Mouse (Mus musculus): ENCODE results near the gene Pax8. TPM values are rescaled to one million over a fixed set of nuclear protein-coding genes. Genes with fewer than 3 reads are reported as not detected.

Pax8 gene
- polyA plus RNA-seq, 1 experiment from 2014 or later, result 1.1 TPM

- H3K27ac ChIP-seq (replicated peaks), result no peak overlapping the region
- H3K36me3 ChIP-seq (replicated peaks), result no peaks in the 10 kb centered on the region
- H3K4me3 ChIP-seq, result no peak overlapping the region
- H3K27me3 ChIP-seq (replicated peaks; ENCODE audit: low read depth, poor library complexity, severe bottlenecking), result 0 out of 2 replicates have a peak, but pooled peaks cover 4% of the 10 kb centered on the region
- no peak for DNase-seq (ENCODE audit: low spot score)
- H3K9me3 ChIP-seq, result no peaks in the 10 kb centered on the region
- H3K4me1 ChIP-seq, result peaks cover 6% of the 10 kb centered on the region; the same call in 1 of the 2 replicates
- 83% methylated on average over 2 of the region's 2 CpGs for WGBS
Observed at GRCm38 (mm10) chr2:24425630-24426029, 49.8 kb downstream of the Pax8 start.

GRCm38 (mm10) chr2:24422815-24423214, 52.6 kb downstream of the Pax8 start:
- DNase-seq (ENCODE audit: low spot score), result no peak
- 73% methylated on average over 3 of the region's 3 CpGs for WGBS

GRCm38 (mm10) chr2:24421211-24421863, 54.1 kb downstream of the Pax8 start:
- H3K9me3 ChIP-seq, result no peaks in the 10 kb centered on the region
- H3K4me1 ChIP-seq, result peaks cover 9% of the 10 kb centered on the region
- DNase-seq (ENCODE audit: low spot score), result no peak
- 89% methylated on average over 6 of the region's 6 CpGs for WGBS
- H3K27me3 ChIP-seq (replicated peaks; ENCODE audit: low read depth, poor library complexity, severe bottlenecking), result peaks cover 18% of the 10 kb centered on the region
- H3K27ac ChIP-seq (replicated peaks), result no peak overlapping the region
- no peaks in the 10 kb centered on the region for H3K36me3 ChIP-seq (replicated peaks)
- no peak overlapping the region for H3K4me3 ChIP-seq

More at GRCm38 (mm10) chr2:24422815-24423214, 52.6 kb downstream of the Pax8 start:
- Histone ChIP-seq H3K9me3 (no peaks in the 10 kb centered on the region), H3K4me1 (no peaks in the 10 kb centered on the region), H3K27ac (replicated peaks) (no peak overlapping the region), H3K36me3 (replicated peaks) (no peaks in the 10 kb centered on the region), H3K27me3 (replicated peaks; ENCODE audit: low read depth, poor library complexity, severe bottlenecking) (0 out of 2 replicates have a peak, but pooled peaks cover 4% of the 10 kb centered on the region), H3K4me3 (no peak overlapping the region)

- H3K4me1 ChIP-seq, result peaks cover 9% of the 10 kb centered on the region
- no peaks in the 10 kb centered on the region for H3K9me3 ChIP-seq
- H3K4me3 ChIP-seq, result no peak overlapping the region
- H3K27ac ChIP-seq (replicated peaks), result no peak overlapping the region
- H3K27me3 ChIP-seq (replicated peaks; ENCODE audit: low read depth, poor library complexity, severe bottlenecking), result peaks cover 17% of the 10 kb centered on the region
- 89% methylated on average over 4 of the region's 4 CpGs for WGBS
- H3K36me3 ChIP-seq (replicated peaks), result no peaks in the 10 kb centered on the region
- no peak for DNase-seq (ENCODE audit: low spot score)
Observed at GRCm38 (mm10) chr2:24417564-24417963, 57.8 kb downstream of the Pax8 start.

GRCm38 (mm10) chr2:24417106-24417505, 58.3 kb downstream of the Pax8 start:
- Histone ChIP-seq H3K4me1 (peaks cover 9% of the 10 kb centered on the region), H3K27ac (replicated peaks) (no peak overlapping the region)
- WGBS, result 10% methylated on average over 2 of the region's 2 CpGs

GRCm38 (mm10) chr2:24416668-24417067, 58.7 kb downstream of the Pax8 start:
- DNase-seq (ENCODE audit: low spot score), result no peak
- 8% methylated on average over 9 of the region's 9 CpGs for WGBS
- Histone ChIP-seq H3K9me3 (no peaks in the 10 kb centered on the region), H3K27ac (replicated peaks) (no peak overlapping the region), H3K4me1 (peaks cover 9% of the 10 kb centered on the region), H3K36me3 (replicated peaks) (no peaks in the 10 kb centered on the region), H3K4me3 (no peak overlapping the region), H3K27me3 (replicated peaks; ENCODE audit: low read depth, poor library complexity, severe bottlenecking) (peaks cover 17% of the 10 kb centered on the region)

More at GRCm38 (mm10) chr2:24417106-24417505, 58.3 kb downstream of the Pax8 start:
- DNase-seq (ENCODE audit: low spot score), result no peak
- Histone ChIP-seq H3K9me3 (no peaks in the 10 kb centered on the region), H3K4me3 (no peak overlapping the region), H3K36me3 (replicated peaks) (no peaks in the 10 kb centered on the region), H3K27me3 (replicated peaks; ENCODE audit: low read depth, poor library complexity, severe bottlenecking) (peaks cover 17% of the 10 kb centered on the region)

- WGBS, result 76% methylated on average over 4 of the region's 4 CpGs
- Histone ChIP-seq H3K27ac (replicated peaks) (no peak overlapping the region), H3K36me3 (replicated peaks) (no peaks in the 10 kb centered on the region)
Observed at GRCm38 (mm10) chr2:24413677-24414076, 61.7 kb downstream of the Pax8 start.

GRCm38 (mm10) chr2:24413172-24413571, 62.2 kb downstream of the Pax8 start:
- WGBS, result 73% methylated on average over 3 of the region's 3 CpGs
- no peak for DNase-seq (ENCODE audit: low spot score)
- peaks cover 24% of the 10 kb centered on the region for H3K27me3 ChIP-seq (replicated peaks; ENCODE audit: low read depth, poor library complexity, severe bottlenecking)
- peaks cover 12% of the 10 kb centered on the region for H3K4me1 ChIP-seq
- no peak overlapping the region for H3K27ac ChIP-seq (replicated peaks)
- H3K9me3 ChIP-seq, result no peaks in the 10 kb centered on the region
- H3K4me3 ChIP-seq, result no peak overlapping the region
- no peaks in the 10 kb centered on the region for H3K36me3 ChIP-seq (replicated peaks)

More at GRCm38 (mm10) chr2:24413677-24414076, 61.7 kb downstream of the Pax8 start:
- Histone ChIP-seq H3K9me3 (no peaks in the 10 kb centered on the region), H3K4me3 (no peak overlapping the region), H3K4me1 (peaks cover 9% of the 10 kb centered on the region), H3K27me3 (replicated peaks; ENCODE audit: low read depth, poor library complexity, severe bottlenecking) (peaks cover 21% of the 10 kb centered on the region)
- DNase-seq (ENCODE audit: low spot score), result no peak

GRCm38 (mm10) chr2:24409166-24409565, 66.2 kb downstream of the Pax8 start:
- H3K36me3 ChIP-seq (replicated peaks), result no peaks in the 10 kb centered on the region
- H3K4me3 ChIP-seq, result no peak overlapping the region
- no peak overlapping the region for H3K27ac ChIP-seq (replicated peaks)
- peaks cover 28% of the 10 kb centered on the region for H3K27me3 ChIP-seq (replicated peaks; ENCODE audit: low read depth, poor library complexity, severe bottlenecking)
- DNase-seq (ENCODE audit: low spot score), result peak; percentile 73
- no peaks in the 10 kb centered on the region for H3K9me3 ChIP-seq
- peaks cover 15% of the 10 kb centered on the region for H3K4me1 ChIP-seq
- 2% methylated on average over 2 of the region's 2 CpGs for WGBS

GRCm38 (mm10) chr2:24407701-24408485, 67.5 kb downstream of the Pax8 start:
- H3K36me3 ChIP-seq (replicated peaks), result no peaks in the 10 kb centered on the region
- no peak for DNase-seq (ENCODE audit: low spot score)
- peaks cover 29% of the 10 kb centered on the region for H3K27me3 ChIP-seq (replicated peaks; ENCODE audit: low read depth, poor library complexity, severe bottlenecking)
- H3K9me3 ChIP-seq, result no peaks in the 10 kb centered on the region
- H3K4me1 ChIP-seq, result peaks cover 15% of the 10 kb centered on the region
- no peak overlapping the region for H3K27ac ChIP-seq (replicated peaks)
- WGBS, result 19% methylated on average over 4 of the region's 4 CpGs
- no peak overlapping the region for H3K4me3 ChIP-seq

- Histone ChIP-seq H3K27ac (replicated peaks) (no peak overlapping the region; the same call in 1 of the 2 replicates), H3K4me3 (peak overlapping the region; percentile 45), H3K9me3 (no peaks in the 10 kb centered on the region), H3K36me3 (replicated peaks) (no peaks in the 10 kb centered on the region), H3K27me3 (replicated peaks; ENCODE audit: low read depth, poor library complexity, severe bottlenecking) (peaks cover 25% of the 10 kb centered on the region), H3K4me1 (peaks cover 15% of the 10 kb centered on the region)
- WGBS, result 11% methylated on average over 23 of the region's 23 CpGs
- DNase-seq (ENCODE audit: low spot score), result peak; percentile 87
Observed at GRCm38 (mm10) chr2:24405345-24406012, 69.9 kb downstream of the Pax8 start.

- H3K36me3 ChIP-seq (replicated peaks), result no peaks in the 10 kb centered on the region
- H3K27ac ChIP-seq (replicated peaks), result no peak overlapping the region
- H3K27me3 ChIP-seq (replicated peaks; ENCODE audit: low read depth, poor library complexity, severe bottlenecking), result peaks cover 14% of the 10 kb centered on the region
- peaks cover 6% of the 10 kb centered on the region for H3K4me1 ChIP-seq
- H3K4me3 ChIP-seq, result no peak overlapping the region
- no peak for DNase-seq (ENCODE audit: low spot score)
- WGBS, result 91% methylated on average over 3 of the region's 3 CpGs
- no peaks in the 10 kb centered on the region for H3K9me3 ChIP-seq
Observed at GRCm38 (mm10) chr2:24400711-24401110, 74.7 kb downstream of the Pax8 start.
